Mouse (Mus musculus): ENCODE results near the gene Fam222b. TPM values are rescaled to one million over a fixed set of nuclear protein-coding genes. Genes with fewer than 3 reads are reported as not detected.
"Not testable (repeated sequence)": the region's sequence is repeated elsewhere in the genome, so short reads cannot be mapped to it uniquely, and the experiment has no call there.

Fam222b gene
- not detected in 2 replicates for polyA plus RNA-seq (2012; ENCODE audit: insufficient read depth, insufficient read length, low replicate concordance, missing spikeins)

GRCm38 (mm10) chr11:78094504-78095143, at the start of gene Fam222b:
Gene Fam222b, plus strand, starts transcription at chr11:78094660.
- Histone ChIP-seq H3K27ac (ENCODE audit: insufficient read depth, low read depth, low read length) (peak within 1 kb of the TSS; percentile 58), H3K4me3 (ENCODE audit: insufficient read depth, low read depth, low read length) (peak within 1 kb of the TSS; percentile 82), H3K4me1 (ENCODE audit: control insufficient read depth, insufficient read depth, low read length) (peaks cover 3% of the 10 kb centered on the region; the same call in 1 of the 2 replicates)
- under 1% methylated on average over 38 of the region's 38 CpGs for WGBS
- TF ChIP-seq CTCF (IDR thresholded peaks at IDR 0.05; ENCODE audit: insufficient read depth, low read depth, low read length) = no peak
- peak; percentile 77 for TF ChIP-seq POLR2A (IDR thresholded peaks at IDR 0.05; ENCODE audit: insufficient read depth, low read depth, low read length)

GRCm38 (mm10) chr11:78044758-78045251, 49.7 kb upstream of the Fam222b start:
- no peak overlapping the region for H3K27ac ChIP-seq (ENCODE audit: insufficient read depth, low read depth, low read length)
- no peak overlapping the region for H3K4me3 ChIP-seq (ENCODE audit: insufficient read depth, low read depth, low read length)
- 46% methylated on average over 5 of the region's 5 CpGs for WGBS
- no peak for TF ChIP-seq CTCF (IDR thresholded peaks at IDR 0.05; ENCODE audit: insufficient read depth, low read depth, low read length)
- no peak for TF ChIP-seq POLR2A (IDR thresholded peaks at IDR 0.05; ENCODE audit: insufficient read depth, low read depth, low read length)
- no peaks in the 10 kb centered on the region; the same call in 1 of the 2 replicates for H3K4me1 ChIP-seq (ENCODE audit: control insufficient read depth, insufficient read depth, low read length)

GRCm38 (mm10) chr11:78048637-78049036, 45.8 kb upstream of the Fam222b start:
- WGBS = 82% methylated on average over 4 of the region's 4 CpGs
- H3K4me3 ChIP-seq (ENCODE audit: insufficient read depth, low read depth, low read length); H3K4me1 ChIP-seq (ENCODE audit: control insufficient read depth, insufficient read depth, low read length); H3K27ac ChIP-seq (ENCODE audit: insufficient read depth, low read depth, low read length): not testable (repeated sequence)

GRCm38 (mm10) chr11:78053078-78053477, 41.4 kb upstream of the Fam222b start:
- TF ChIP-seq CTCF (IDR thresholded peaks at IDR 0.05; ENCODE audit: insufficient read depth, low read depth, low read length) = no peak
- no peak for TF ChIP-seq POLR2A (IDR thresholded peaks at IDR 0.05; ENCODE audit: insufficient read depth, low read depth, low read length)
- H3K27ac ChIP-seq (ENCODE audit: insufficient read depth, low read depth, low read length) = no peak overlapping the region
- H3K4me3 ChIP-seq (ENCODE audit: insufficient read depth, low read depth, low read length) = no peak overlapping the region
- 91% methylated on average over 8 of the region's 8 CpGs for WGBS
- H3K4me1 ChIP-seq (ENCODE audit: control insufficient read depth, insufficient read depth, low read length) = no peaks in the 10 kb centered on the region

DNA sequence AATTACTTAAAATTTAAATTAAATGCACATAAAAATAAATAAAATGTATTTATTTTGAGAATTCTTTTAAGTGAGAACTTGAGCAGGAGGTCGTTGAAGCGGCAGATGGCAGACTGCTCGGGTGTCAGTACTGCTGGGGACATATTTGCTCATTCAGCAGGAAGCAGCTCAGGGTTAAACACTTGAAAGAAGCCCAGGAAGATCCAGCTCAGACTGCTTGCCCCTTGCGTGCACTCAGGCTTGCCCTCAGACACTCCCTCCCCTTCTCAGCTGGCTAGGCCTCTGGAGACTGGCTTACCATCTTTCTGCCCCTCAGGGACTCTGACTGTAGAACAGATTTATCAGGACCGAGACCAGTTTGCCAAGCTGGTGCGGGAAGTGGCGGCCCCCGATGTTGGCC, 37.5 kb upstream of the Fam222b start:
- 86% methylated on average over 8 of the region's 8 CpGs for WGBS
- H3K27ac ChIP-seq (ENCODE audit: insufficient read depth, low read depth, low read length) = no peak overlapping the region
- TF ChIP-seq CTCF (IDR thresholded peaks at IDR 0.05; ENCODE audit: insufficient read depth, low read depth, low read length) (no peak), POLR2A (IDR thresholded peaks at IDR 0.05; ENCODE audit: insufficient read depth, low read depth, low read length) (no peak)
- no peak overlapping the region for H3K4me3 ChIP-seq (ENCODE audit: insufficient read depth, low read depth, low read length)
- H3K4me1 ChIP-seq (ENCODE audit: control insufficient read depth, insufficient read depth, low read length) = no peaks in the 10 kb centered on the region

GRCm38 (mm10) chr11:78059833-78060757, 34.4 kb upstream of the Fam222b start:
- TF ChIP-seq CTCF (IDR thresholded peaks at IDR 0.05; ENCODE audit: insufficient read depth, low read depth, low read length) (peak; percentile 73), POLR2A (IDR thresholded peaks at IDR 0.05; ENCODE audit: insufficient read depth, low read depth, low read length) (no peak)
- 41% methylated on average over 9 of the region's 9 CpGs for WGBS

GRCm38 (mm10) chr11:78062563-78062962, 31.9 kb upstream of the Fam222b start:
- WGBS = 82% methylated on average over 1 of the region's 1 CpGs
- H3K4me3 ChIP-seq (ENCODE audit: insufficient read depth, low read depth, low read length) = no peak overlapping the region
- H3K4me1 ChIP-seq (ENCODE audit: control insufficient read depth, insufficient read depth, low read length) = no peaks in the 10 kb centered on the region
- TF ChIP-seq CTCF (IDR thresholded peaks at IDR 0.05; ENCODE audit: insufficient read depth, low read depth, low read length) (no peak), POLR2A (IDR thresholded peaks at IDR 0.05; ENCODE audit: insufficient read depth, low read depth, low read length) (no peak)
- H3K27ac ChIP-seq (ENCODE audit: insufficient read depth, low read depth, low read length) = no peak overlapping the region

More at GRCm38 (mm10) chr11:78059833-78060757, 34.4 kb upstream of the Fam222b start:
- Histone ChIP-seq H3K27ac (ENCODE audit: insufficient read depth, low read depth, low read length) (no peak overlapping the region), H3K4me1 (ENCODE audit: control insufficient read depth, insufficient read depth, low read length) (no peaks in the 10 kb centered on the region), H3K4me3 (ENCODE audit: insufficient read depth, low read depth, low read length) (no peak overlapping the region)

- 69% methylated on average over 2 of the region's 2 CpGs for WGBS
- H3K27ac ChIP-seq (ENCODE audit: insufficient read depth, low read depth, low read length) = no peak overlapping the region
- no peak overlapping the region for H3K4me3 ChIP-seq (ENCODE audit: insufficient read depth, low read depth, low read length)
- no peak for TF ChIP-seq CTCF (IDR thresholded peaks at IDR 0.05; ENCODE audit: insufficient read depth, low read depth, low read length)
- no peaks in the 10 kb centered on the region for H3K4me1 ChIP-seq (ENCODE audit: control insufficient read depth, insufficient read depth, low read length)
Observed at GRCm38 (mm10) chr11:78065906-78066305, 28.6 kb upstream of the Fam222b start.

GRCm38 (mm10) chr11:78066641-78067040, 27.8 kb upstream of the Fam222b start:
- no peak overlapping the region for H3K4me3 ChIP-seq (ENCODE audit: insufficient read depth, low read depth, low read length)
- no peak overlapping the region for H3K27ac ChIP-seq (ENCODE audit: insufficient read depth, low read depth, low read length)
- 79% methylated on average over 2 of the region's 2 CpGs for WGBS
- TF ChIP-seq POLR2A (IDR thresholded peaks at IDR 0.05; ENCODE audit: insufficient read depth, low read depth, low read length) = no peak
- TF ChIP-seq CTCF (IDR thresholded peaks at IDR 0.05; ENCODE audit: insufficient read depth, low read depth, low read length) = no peak
- no peaks in the 10 kb centered on the region for H3K4me1 ChIP-seq (ENCODE audit: control insufficient read depth, insufficient read depth, low read length)
